Mouse (Mus musculus): ENCODE measurements around the gene Mb. TPM values are rescaled to one million over a fixed set of nuclear protein-coding genes. Genes with fewer than 3 reads are reported as not detected.

Gene Mb
- polyA plus RNA-seq, 1 experiment from 2014 or later = 0.84 TPM

- no peaks in the 10 kb centered on the region for H3K9me3 ChIP-seq (ENCODE audit: low read length)
- no peak for DNase-seq (ENCODE audit: low spot score)
- WGBS = 85% methylated on average over 14 of the region's 14 CpGs
- no peaks in the 10 kb centered on the region for H3K27me3 ChIP-seq (replicated peaks; ENCODE audit: insufficient read depth, low read length)
- peaks cover 22% of the 10 kb centered on the region for H3K36me3 ChIP-seq (ENCODE audit: insufficient read depth, low read length)
- TF ChIP-seq EP300 (IDR thresholded peaks at IDR 0.05) (no peak), CTCF (IDR thresholded peaks at IDR 0.05) (no peak)
- no peak overlapping the region for H3K9ac ChIP-seq (replicated peaks; ENCODE audit: low read depth)
- H3K4me1 ChIP-seq (ENCODE audit: insufficient read depth, low read depth, low read length) = no peaks in the 10 kb centered on the region
- H3K4me3 ChIP-seq (ENCODE audit: low read depth, low read length) = no peak overlapping the region
- no peak overlapping the region for H3K4me2 ChIP-seq (replicated peaks; ENCODE audit: low read depth, low read length)
- ATAC-seq = no peak
- no peak overlapping the region for H3K27ac ChIP-seq (ENCODE audit: low read length)
Measured at GRCm38 (mm10) chr15:77079256-77079822, 28.9 kb upstream of the Mb start.

- ATAC-seq = no peak
- peaks cover 22% of the 10 kb centered on the region for H3K36me3 ChIP-seq (ENCODE audit: insufficient read depth, low read length)
Measured at GRCm38 (mm10) chr15:77078786-77079185, 28.3 kb upstream of the Mb start.

GRCm38 (mm10) chr15:77077906-77078305, 27.4 kb upstream of the Mb start:
- H3K36me3 ChIP-seq (ENCODE audit: insufficient read depth, low read length) = peaks cover 16% of the 10 kb centered on the region
- H3K9ac ChIP-seq (replicated peaks; ENCODE audit: low read depth) = no peak overlapping the region
- ATAC-seq (no peak), DNase-seq (ENCODE audit: low spot score) (no peak)
- H3K27me3 ChIP-seq (replicated peaks; ENCODE audit: insufficient read depth, low read length) = no peaks in the 10 kb centered on the region
- H3K4me3 ChIP-seq (ENCODE audit: low read depth, low read length) = no peak overlapping the region
- H3K4me1 ChIP-seq (ENCODE audit: insufficient read depth, low read depth, low read length) = no peaks in the 10 kb centered on the region
- no peak overlapping the region for H3K4me2 ChIP-seq (replicated peaks; ENCODE audit: low read depth, low read length)
- 84% methylated on average over 9 of the region's 9 CpGs for WGBS
- no peak overlapping the region for H3K27ac ChIP-seq (ENCODE audit: low read length)
- H3K9me3 ChIP-seq (ENCODE audit: low read length) = no peaks in the 10 kb centered on the region
- no peak for TF ChIP-seq CTCF (IDR thresholded peaks at IDR 0.05)
- no peak for TF ChIP-seq EP300 (IDR thresholded peaks at IDR 0.05)

More at GRCm38 (mm10) chr15:77078786-77079185, 28.3 kb upstream of the Mb start:
- H3K9me3 ChIP-seq (ENCODE audit: low read length) = no peaks in the 10 kb centered on the region
- TF ChIP-seq EP300 (IDR thresholded peaks at IDR 0.05) (no peak), CTCF (IDR thresholded peaks at IDR 0.05) (no peak)
- H3K27me3 ChIP-seq (replicated peaks; ENCODE audit: insufficient read depth, low read length) = no peaks in the 10 kb centered on the region
- H3K4me2 ChIP-seq (replicated peaks; ENCODE audit: low read depth, low read length) = no peak overlapping the region
- H3K27ac ChIP-seq (ENCODE audit: low read length) = no peak overlapping the region
- no peaks in the 10 kb centered on the region for H3K4me1 ChIP-seq (ENCODE audit: insufficient read depth, low read depth, low read length)
- no peak for DNase-seq (ENCODE audit: low spot score)
- H3K9ac ChIP-seq (replicated peaks; ENCODE audit: low read depth) = no peak overlapping the region
- 70% methylated on average over 3 of the region's 3 CpGs for WGBS
- H3K4me3 ChIP-seq (ENCODE audit: low read depth, low read length) = no peak overlapping the region

GRCm38 (mm10) chr15:77076523-77076922, 26.1 kb upstream of the Mb start:
- H3K4me1 ChIP-seq (ENCODE audit: insufficient read depth, low read depth, low read length) = no peaks in the 10 kb centered on the region
- no peak overlapping the region for H3K4me2 ChIP-seq (replicated peaks; ENCODE audit: low read depth, low read length)
- no peak for ATAC-seq
- TF ChIP-seq CTCF (IDR thresholded peaks at IDR 0.05) (no peak), EP300 (IDR thresholded peaks at IDR 0.05) (no peak)
- 0 out of 2 replicates have a peak, but pooled peaks cover 9% of the 10 kb centered on the region for H3K36me3 ChIP-seq (ENCODE audit: insufficient read depth, low read length)
- H3K27me3 ChIP-seq (replicated peaks; ENCODE audit: insufficient read depth, low read length) = no peaks in the 10 kb centered on the region
- no peaks in the 10 kb centered on the region for H3K9me3 ChIP-seq (ENCODE audit: low read length)
- WGBS = 81% methylated on average over 3 of the region's 3 CpGs
- H3K9ac ChIP-seq (replicated peaks; ENCODE audit: low read depth) = no peak overlapping the region
- H3K27ac ChIP-seq (ENCODE audit: low read length) = no peak overlapping the region
- no peak for DNase-seq (ENCODE audit: low spot score)
- H3K4me3 ChIP-seq (ENCODE audit: low read depth, low read length) = no peak overlapping the region

- Histone ChIP-seq H3K9ac (replicated peaks; ENCODE audit: low read depth) (no peak overlapping the region), H3K36me3 (ENCODE audit: insufficient read depth, low read length) (no peaks in the 10 kb centered on the region), H3K4me1 (ENCODE audit: insufficient read depth, low read depth, low read length) (no peaks in the 10 kb centered on the region), H3K9me3 (ENCODE audit: low read length) (no peaks in the 10 kb centered on the region), H3K27me3 (replicated peaks; ENCODE audit: insufficient read depth, low read length) (no peaks in the 10 kb centered on the region), H3K27ac (ENCODE audit: low read length) (no peak overlapping the region), H3K4me3 (ENCODE audit: low read depth, low read length) (no peak overlapping the region), H3K4me2 (replicated peaks; ENCODE audit: low read depth, low read length) (no peak overlapping the region)
- no peak for TF ChIP-seq CTCF (IDR thresholded peaks at IDR 0.05)
- no peak for TF ChIP-seq EP300 (IDR thresholded peaks at IDR 0.05)
- DNase-seq (ENCODE audit: low spot score) (no peak), ATAC-seq (no peak)
- WGBS = 74% methylated on average over 4 of the region's 4 CpGs
Measured at GRCm38 (mm10) chr15:77072556-77073163, 22.2 kb upstream of the Mb start.

GRCm38 (mm10) chr15:77071501-77071900, 21.0 kb upstream of the Mb start:
- WGBS = 14% methylated on average over 10 of the region's 10 CpGs
- Histone ChIP-seq H3K9ac (replicated peaks; ENCODE audit: low read depth) (no peak overlapping the region), H3K4me2 (replicated peaks; ENCODE audit: low read depth, low read length) (no peak overlapping the region), H3K4me3 (ENCODE audit: low read depth, low read length) (no peak overlapping the region), H3K27ac (ENCODE audit: low read length) (no peak overlapping the region), H3K36me3 (ENCODE audit: insufficient read depth, low read length) (no peaks in the 10 kb centered on the region), H3K27me3 (replicated peaks; ENCODE audit: insufficient read depth, low read length) (no peaks in the 10 kb centered on the region), H3K9me3 (ENCODE audit: low read length) (no peaks in the 10 kb centered on the region), H3K4me1 (ENCODE audit: insufficient read depth, low read depth, low read length) (no peaks in the 10 kb centered on the region)
- DNase-seq (ENCODE audit: low spot score) (peak; percentile 30), ATAC-seq (peak; percentile 62)
- TF ChIP-seq CTCF (IDR thresholded peaks at IDR 0.05) (peak; percentile 61), EP300 (IDR thresholded peaks at IDR 0.05) (no peak)

Measured in lung, postnatal 0 days (tissue).